Mouse (Mus musculus) frontal cortex, adult 2 months (tissue): ENCODE data around the gene Timp3. TPM values are rescaled to one million over a fixed set of nuclear protein-coding genes. Genes with fewer than 3 reads are reported as not detected.

ENCODE experiments used
- DNase-seq, 2 experiments: peaks; one replicate each; pipeline ENCODE4 v3.0.0; 2022; ENCODE audit warnings: low spot score in 1 of 2; ENCODE audit errors: extremely low spot score in 1 of 2
- polyA plus RNA-seq: library from polyadenylated mRNA; depleted of rRNA; stranded (reverse); fragments of >200 nt; gene quantifications from 2 replicates; pipeline ENCODE4 v1.2.3, GENCODE M21; 2012

Timp3 gene
- polyA plus RNA-seq, 1 experiment = 65.5 TPM

DNA sequence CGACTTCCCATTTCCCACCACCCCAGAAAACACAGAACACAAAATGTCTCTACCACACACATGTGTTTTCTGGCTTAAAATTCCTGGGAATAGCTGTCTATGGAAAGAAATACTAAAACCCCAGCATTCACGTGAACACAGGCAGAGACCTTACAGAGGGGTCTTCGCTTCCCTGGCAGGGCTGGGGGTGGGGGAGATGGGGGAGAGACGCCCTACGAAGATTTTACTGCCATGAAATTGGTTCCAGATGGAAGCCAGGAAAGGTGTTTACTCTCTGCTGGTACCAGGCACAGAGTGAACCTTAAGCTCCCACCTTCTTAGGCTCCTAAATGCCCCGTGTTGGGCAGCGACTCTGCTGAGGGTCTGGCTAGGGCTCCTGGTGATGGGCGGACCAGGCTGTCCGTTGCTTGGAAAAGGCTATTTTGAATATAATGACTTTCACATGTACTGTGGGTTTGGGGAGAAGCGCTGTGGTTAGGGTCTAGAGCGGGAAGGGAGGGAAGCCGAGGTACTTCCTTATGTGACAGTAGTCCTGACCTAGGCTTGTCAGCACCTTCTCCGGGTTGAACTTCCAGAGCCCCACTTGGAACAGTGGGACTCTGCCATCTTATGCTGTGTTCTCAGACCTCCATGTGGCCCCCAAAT, 4.6 kb upstream of the Timp3 start:
- DNase-seq = no peak

DNA sequence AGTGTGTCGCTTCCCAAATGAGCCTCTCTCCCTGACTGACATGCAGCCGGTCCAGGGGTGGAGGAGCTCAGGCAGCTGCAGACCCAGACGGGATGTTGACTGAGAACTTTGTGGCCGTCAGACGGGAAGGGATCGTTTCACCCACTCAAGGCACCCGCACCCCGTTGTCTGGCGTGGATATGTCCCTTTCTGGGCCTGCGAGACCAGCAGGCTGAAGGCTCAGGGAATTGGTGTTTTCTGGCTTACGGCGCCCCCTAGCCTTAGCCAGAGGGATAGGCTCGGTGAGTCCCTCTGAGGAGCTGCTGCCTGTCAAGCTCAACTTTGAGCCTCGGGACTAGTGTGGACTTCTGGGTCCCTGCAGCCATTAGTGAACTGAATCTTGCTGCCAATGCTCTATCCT, 4.1 kb upstream of the Timp3 start:
- peak; percentile 38 to 83 for DNase-seq

DNA sequence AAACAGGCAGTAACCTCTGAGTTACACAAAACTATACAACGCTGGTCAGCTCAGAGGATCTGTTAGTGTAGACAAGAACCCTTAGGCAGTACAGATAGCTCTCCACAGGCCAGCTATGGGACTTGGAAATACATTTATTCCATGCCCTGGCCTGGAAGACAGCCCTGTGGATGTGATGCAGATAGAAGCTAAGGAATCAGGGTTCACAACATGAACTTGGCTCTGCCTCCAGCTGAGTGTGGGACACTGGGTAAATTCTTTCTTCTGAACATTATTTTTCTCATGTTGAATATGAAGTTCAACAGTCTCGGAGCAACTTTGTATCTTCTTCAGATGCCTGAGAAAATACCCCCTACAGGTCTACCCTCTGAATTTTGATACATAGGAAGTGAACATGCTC, 2.9 kb upstream of the Timp3 start:
- no peak for DNase-seq

DNA sequence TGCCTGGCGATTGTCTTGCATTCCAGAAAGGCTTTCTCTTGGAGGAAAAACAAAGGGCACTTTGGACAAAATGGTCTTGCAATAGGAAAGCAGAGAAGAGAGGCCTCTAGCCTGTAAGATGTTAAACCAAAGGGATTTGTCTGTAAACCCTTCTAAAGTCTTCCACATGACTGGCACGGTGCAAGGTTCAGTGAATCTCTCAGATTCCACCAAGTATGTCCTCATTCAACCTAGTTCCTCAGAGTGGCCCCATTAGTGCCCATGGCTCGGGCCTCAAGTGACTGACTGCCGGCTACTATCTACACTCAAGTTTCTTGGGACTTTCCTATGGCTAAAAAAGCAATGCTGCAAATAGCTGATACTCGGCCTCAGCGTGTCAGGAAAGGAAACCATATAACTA, 1.8 kb upstream of the Timp3 start:
- DNase-seq = no peak

DNA sequence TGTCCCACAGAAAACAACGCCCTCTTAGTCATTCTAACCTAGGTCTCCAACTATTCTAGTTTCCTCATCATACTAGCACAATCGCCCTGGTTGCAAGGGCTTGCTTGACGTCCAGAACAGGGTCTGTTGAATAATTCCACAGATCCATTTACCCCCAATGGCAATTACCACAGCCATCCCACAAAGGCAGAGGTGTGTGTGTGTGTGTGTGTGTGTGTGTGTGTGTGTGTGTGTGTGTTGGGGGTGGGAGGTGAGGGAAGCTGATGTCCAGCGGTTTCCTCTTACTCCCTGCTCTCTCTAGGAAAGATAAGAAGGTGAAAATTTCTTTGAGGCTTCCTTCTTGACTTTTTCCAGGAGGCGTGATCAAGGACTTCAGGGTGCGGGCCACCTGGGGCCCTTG, 377 bp upstream of the Timp3 start:
- DNase-seq = no peak

DNA sequence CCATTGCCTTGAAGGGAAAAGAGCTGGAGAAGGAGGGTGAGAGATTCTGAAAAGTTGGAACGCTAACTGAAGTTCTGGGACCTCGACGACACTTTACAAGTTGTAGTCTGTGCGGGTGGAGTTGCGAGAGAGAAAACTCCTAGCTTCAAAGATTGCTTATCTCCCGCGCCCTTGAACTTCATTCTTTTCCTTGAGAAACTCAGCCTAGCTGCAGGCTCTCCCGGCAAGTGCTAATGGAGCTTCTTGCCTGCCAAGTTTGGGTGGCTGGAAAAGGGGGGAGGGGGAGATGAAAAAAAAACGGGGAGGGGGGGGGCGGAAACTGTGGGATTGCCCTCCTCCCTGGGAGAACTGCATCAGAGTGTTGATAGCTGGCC, 932 bp downstream of the Timp3 start:
- no peak for DNase-seq

DNA sequence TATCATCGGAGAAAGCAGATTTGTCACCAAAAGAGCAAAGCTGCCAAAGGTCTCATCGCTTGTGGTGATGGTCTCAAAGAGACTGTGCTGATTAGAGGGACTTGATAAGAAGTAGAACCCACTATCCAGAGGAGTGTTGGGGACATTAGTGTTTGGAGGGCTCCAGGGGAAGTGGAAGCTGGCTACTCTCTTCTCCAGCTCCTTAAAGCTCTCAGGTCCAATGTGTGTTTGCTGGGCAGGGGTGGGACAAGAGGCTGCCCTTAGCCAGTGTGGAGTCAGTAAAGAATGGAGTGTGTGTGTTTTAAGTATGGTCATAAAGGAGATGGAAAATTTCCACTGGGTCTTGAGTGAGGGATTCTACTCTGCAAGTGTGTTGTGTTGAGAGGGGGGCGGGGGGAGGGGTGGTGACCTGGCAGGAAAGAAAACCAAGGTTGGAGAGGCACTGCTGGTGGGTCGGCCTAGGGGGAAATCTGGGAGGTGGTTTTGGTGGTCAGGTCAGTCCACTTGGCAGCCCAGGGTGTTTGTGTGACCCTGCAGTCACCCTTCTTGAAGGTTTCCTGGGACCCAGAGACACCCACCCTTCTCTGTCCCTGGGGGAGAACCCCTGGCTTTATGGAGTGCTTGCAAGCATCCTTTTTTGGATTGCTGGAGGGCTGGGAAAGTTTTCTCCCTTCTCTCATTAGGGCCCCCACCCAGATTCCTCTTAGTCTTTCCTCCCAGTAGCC, 1.6 kb downstream of the Timp3 start:
- DNase-seq = no peak

DNA sequence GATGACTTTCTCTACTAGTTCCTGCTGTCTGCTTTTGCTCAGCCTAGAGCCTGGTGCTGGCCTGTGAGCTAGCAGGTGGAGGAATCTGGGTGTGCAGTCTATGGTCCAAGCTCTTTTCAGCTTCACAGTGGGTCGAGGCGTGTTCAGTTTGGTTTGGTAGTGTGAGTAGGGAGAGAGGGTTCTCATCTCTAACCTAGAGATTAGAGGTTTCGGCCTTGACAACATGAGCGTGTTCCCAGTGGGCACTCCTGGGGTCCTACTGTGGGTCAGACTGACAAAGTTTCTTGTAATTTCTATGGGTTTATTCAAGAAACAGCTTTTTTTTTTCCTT, 2.1 kb downstream of the Timp3 start:
- no peak for DNase-seq

DNA sequence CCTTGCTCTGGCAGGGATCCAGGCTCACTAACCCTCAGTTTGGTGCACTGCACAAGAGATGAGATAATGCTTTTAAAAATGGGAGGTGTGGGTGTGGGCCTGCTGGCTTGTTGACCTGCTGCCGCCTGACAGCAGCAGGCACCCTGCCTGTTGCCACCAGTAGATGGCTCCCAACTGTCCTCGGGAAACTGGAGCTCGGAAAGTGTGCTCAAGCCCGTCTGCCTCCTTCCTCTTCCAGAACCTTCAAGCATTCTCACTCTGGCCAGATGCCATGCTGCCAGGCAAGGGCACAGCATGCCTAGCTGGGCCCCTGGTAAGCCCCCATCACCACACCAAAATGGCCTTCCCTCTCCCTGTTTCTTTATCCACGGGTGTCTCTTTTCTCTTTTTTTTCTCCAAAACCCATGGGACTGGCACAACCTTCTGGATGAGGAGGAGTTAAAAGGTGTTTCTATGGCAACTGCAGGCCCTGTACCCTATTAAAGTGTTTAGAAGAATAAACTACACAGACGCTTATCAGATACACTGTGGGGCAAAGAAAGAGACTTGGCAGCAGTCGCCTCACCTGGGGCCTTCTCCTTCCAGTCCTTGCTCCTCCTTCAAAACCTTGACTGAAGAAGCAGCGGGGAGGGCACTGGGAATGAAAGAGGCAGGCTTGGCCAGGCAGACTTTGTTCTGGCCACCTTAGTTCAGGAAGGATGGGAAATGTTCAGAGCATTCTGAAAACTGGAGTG, 2.8 kb downstream of the Timp3 start:
- peak; percentile 41 to 76 for DNase-seq

DNA sequence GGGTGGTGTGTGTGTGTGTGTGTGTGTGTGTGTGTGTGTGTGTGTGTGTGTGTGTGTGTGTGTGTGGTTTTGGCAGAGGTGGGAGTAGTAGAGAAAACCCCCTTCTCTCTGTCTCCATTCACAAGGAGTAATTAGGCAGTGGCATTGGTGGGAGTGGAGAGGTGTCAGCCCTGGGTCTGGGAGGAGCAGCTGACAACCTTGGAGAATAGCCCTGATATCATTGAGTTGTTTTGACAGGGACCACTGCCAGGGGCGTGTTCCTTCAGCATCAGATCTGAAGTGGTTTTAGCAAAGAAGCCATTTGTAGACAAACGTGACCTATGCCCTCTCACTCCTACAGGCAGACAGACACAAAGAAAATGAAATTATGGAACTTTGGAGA, 3.3 kb downstream of the Timp3 start:
- no peak for DNase-seq

DNA sequence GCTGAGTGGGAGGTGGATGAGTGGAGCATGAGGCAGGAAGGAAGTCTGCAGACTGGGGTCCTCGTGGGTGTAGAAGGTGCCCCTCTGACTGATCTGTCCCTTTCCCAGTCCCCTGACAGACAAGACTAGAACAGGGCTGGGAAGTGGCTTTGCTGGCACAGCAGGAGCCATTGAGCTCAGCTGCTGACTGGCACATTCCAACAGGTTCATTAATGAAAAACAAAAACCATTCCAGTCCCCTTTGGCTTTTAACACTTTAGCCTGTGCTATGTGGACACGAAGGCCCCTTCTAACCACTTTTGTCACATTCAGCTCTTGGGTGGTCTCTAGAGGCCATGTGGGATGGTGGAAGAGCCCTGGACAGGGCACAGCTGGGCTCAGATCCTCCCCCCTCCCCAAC, 4.4 kb downstream of the Timp3 start:
- DNase-seq = no peak

DNA sequence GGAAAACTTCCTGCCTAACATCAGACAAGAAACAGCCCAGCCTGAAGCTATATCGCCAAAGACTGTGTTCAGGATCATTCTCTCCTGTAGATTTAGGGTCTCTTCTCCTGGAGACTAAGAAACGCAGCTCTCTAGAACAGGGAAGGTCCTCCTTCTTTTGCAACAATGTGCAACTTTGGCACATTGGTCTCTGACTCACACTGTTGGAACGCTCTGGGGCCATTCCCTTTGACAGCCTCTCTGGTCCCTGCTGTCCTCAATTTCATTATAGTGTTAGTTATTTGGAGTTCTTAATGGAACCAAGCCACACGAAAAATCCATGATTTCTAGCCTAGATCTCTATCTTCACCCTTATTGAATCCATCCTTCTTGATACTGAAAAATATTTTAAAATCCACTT, 7.1 kb downstream of the Timp3 start:
- DNase-seq = no peak

DNA sequence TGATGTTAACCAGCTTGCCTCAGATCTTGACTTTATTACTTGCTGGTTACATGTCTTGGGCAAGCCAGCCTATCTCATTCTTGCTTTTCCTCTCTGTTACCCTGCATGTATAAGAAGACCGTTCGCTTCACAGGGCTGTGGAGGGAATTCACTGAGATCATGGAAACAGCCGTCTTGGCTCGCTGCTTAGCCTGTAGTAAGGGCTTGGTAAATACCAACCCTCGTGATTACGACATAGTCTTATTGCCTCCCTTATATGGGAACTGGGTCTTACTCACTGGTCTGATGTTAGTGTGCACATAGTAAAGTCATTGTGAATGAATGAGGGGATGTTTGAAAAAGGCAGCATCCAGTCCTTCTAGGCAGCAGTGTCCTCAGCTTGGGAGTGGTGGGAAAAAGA, 10.4 kb downstream of the Timp3 start:
- DNase-seq = no peak

DNA sequence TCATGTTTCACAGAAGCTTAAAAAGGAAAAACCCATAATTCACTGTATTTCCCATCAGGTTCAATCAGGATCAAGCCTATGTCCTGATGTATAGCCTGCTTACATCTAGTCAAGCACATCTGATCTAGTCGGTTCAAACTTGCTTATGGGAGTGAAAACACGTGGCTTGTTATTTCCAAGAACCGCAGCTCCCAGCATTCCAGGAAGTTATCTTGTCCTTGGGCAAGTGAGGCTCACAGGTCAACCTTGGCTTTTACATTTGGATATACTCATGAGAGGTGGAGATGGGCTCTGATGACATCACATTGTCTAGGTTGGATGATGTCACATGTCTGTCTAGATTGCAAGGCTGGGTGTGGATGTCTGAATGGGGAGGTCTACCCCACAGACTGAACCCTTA, 12.8 kb downstream of the Timp3 start:
- no peak for DNase-seq

DNA sequence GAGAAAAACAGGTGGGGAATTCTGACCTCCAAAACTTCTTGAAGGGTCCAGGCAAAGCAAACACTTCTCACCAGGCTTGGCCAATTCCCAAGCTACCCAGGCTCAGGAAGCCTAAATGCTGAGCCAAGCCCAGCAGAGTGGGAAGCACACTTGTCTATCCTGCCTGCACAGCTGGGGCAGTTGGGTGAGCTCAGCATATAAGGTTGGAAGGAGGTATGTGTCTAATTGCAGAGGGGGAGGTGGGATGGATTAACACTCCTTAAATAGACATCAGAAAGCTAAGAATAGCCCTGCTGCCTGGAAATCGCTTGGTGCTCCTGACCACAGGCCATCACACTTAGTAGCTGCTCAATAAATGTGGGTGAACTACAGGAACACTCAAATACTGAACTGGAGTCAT, 13.3 kb downstream of the Timp3 start:
- DNase-seq = no peak

DNA sequence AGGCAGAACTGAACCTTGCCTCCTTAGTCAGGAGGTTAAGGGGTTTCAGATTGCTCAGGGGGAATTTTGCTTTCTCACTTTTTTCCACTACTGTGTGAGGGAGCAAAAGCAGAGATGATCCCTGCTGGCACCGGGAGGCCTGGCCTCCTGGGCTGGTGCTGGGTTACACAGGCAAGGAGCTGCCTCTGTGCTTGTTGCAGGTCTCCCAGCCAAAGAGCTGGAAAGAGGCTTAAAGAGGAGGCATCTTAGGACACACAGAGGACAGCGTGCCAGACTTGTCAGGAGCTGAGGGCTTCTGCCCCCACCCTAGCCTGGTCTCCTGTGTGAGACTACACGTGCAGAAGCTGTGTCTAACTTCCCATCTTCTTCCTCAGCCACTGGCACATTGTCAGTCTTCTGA, 15.3 kb downstream of the Timp3 start:
- DNase-seq = no peak

DNA sequence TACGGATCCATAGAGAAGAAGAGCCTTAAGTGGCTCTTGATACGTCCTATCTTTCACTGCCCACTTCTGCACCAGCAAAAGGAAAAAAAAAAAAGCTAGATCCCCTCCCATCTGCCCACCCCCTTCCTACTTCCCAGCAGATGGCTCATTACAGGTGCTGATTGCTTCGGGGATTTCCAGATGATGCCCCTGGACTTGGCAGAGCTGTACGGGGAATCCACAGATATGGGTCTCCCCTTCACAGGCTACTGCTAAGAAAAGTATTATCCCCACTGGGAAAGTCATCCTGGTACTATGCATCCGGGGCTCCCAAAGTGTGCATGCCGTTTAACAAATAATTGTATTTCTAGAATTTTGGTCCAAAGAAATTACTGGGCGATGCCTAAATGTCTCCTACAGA, 17.5 kb downstream of the Timp3 start:
- no peak for DNase-seq

DNA sequence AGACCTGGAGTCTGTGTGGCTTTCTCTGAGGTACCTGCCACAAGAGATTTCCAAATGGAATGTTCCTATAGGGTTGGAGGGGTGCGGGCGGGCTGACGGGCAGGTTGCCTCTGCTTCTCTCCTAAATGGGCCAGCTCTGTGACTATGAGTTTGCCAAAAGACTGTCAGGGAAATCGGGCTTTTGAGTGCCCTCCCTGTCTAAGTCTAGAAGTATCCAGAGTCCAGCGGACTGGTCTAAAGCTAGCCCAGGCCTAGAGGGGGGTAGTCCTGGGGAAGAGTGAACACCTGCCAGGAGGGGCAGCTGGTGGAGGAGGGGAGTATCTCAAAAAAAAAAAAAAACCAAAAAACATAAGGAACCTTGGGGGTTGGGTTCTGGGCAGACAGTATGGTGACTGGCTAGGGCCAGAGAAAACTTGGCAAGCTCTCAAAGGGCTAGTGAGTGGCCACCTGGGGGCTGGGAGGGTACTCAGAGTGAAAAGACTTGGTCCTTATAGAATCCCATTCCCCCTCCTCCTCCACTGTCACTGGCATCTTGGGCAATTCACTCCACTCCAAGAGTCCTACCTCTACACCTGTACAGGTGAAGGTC, 18.5 kb downstream of the Timp3 start:
- DNase-seq = no peak

DNA sequence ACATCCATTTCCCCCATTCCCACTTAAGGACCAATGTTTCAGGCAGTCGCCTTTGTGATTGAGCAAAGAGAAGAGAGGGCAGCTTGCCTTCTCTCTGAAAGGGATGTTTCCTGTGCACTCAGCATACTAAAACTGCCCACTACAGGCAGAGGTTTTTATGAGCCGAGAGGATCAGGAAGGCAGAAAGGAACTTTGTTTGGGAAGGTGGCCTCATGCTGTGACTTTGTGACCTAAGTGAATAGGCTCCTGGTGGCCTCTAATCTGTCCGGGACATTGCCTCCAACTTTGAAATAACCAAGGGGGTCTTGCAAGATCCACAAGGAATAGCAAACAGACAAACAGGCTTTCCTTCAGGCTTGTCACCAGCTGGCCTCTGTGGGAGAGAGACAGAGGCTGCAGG, 19.4 kb downstream of the Timp3 start:
- DNase-seq = no peak

DNA sequence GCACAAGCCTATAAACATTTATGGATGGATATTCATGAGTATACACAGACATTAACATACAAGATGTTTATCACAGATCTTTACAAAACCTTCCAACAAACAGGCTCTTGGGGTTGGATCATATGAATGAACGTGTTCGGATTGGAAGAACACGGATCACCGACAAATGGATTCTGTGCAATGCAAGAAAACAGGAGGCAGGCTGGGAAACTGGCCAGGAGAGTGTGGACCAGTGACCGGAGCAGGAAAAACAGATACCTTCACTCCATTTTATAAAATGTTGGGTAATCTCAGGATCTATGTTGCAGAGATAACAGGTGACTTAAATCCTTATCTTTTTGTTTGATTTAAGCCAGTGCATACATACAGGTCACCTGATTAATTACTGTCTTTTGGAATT, 20.0 kb downstream of the Timp3 start:
- no peak for DNase-seq

DNA sequence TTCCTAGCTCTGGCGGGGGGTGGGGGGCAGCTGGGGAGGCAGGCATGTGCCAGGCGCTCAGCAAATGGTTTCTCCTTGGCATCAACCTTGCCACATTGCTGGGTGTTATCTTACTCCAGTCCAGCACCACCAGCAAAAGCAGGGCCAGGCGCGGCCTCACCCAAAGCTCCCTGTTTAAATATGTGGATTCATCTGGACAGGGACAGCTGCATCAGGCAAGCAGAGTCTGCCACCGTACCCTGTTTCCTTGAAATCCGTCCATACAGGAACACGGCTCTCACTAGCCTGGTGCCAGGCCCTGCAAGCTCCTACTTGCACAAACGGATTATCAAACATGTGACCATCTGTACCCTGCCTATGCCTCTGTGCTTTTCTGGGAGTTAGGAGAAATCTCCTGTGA, 21.0 kb downstream of the Timp3 start:
- DNase-seq = no peak

DNA sequence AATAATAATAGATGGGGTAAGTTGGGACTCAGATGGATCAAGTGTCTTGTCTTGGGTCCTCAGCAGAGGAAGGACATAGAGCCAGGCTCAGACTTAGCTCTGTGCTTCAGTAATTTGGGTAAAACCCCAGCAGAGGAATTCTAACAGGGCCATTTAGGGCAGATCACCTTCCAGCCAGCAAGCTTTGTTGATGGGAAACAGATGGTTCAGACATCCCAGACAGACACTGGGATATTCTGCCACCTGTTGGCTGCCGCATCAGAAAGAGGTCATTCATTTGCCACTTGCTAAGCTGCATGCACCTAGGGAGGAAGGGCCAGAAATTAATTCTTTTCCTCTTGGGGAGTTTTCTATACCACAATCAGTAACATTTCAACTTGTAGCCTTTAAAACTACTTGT, 21.8 kb downstream of the Timp3 start:
- DNase-seq = no peak
